Mouse (Mus musculus) thymus, postnatal 36 days (tissue): ENCODE data around the gene Abcd1.
A peak's percentile ranks its signal among the peaks of the same experiment; 100 is the strongest.

Source experiments
- DNase-seq, 2 experiments: peaks; one replicate each; pipeline ENCODE4 v3.0.0; 2022; ENCODE audit warnings: mixed read lengths in 2 of 2

Gene Abcd1

DNA sequence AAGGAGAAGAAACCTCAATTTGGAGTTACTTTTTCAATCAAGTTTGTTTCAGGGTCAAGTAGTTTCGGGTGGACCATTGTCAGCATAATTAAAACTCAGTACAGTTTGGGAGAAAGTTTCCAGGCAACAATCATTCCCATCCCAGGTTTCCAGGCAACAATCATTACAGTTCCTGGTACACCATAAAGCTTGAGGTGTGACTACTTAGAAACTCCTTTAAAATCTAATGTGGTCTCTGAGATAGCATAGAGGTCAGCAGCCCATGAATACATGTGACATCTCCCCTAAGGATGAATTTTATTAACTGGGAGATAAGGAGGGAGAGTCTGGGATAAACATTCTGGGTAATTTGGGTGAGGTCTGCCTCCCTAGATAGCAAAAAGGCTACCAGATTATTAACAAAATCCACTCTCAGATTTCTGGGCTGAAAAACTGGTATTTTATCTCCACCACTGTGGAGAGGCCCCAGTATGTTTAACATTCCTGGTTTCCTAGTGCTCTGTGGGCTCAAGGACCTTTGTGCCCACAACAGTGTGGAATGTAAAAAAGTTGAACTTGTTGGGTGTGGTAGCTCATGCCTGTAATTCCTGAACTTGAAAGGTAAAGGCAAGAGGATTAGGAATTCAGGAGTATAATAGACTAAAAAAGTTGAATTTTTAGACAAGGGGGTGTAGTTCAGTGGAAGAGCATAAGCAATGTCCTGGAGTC is 28.5 kb downstream of the Abcd1 start:
- no peak for DNase-seq

DNA sequence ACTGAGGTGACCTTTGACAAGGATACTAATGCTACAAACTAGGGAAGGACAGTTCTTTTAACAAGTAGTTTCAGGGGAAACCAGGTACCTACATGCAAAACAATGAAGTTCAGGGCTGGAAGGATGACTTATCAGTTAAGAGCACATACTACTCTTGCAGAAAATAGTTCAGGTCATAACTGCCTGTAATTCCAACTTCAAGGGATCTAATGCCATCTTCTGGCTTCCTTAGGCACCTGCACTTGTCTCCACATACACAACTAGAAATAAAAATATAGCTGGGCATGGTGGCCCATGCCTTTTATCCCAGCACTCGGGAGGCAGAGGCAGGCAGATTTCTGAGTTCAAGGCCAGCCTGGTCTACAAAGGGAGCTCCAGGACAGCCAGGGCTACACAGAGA is 32.6 kb downstream of the Abcd1 start:
- DNase-seq: no peak

DNA sequence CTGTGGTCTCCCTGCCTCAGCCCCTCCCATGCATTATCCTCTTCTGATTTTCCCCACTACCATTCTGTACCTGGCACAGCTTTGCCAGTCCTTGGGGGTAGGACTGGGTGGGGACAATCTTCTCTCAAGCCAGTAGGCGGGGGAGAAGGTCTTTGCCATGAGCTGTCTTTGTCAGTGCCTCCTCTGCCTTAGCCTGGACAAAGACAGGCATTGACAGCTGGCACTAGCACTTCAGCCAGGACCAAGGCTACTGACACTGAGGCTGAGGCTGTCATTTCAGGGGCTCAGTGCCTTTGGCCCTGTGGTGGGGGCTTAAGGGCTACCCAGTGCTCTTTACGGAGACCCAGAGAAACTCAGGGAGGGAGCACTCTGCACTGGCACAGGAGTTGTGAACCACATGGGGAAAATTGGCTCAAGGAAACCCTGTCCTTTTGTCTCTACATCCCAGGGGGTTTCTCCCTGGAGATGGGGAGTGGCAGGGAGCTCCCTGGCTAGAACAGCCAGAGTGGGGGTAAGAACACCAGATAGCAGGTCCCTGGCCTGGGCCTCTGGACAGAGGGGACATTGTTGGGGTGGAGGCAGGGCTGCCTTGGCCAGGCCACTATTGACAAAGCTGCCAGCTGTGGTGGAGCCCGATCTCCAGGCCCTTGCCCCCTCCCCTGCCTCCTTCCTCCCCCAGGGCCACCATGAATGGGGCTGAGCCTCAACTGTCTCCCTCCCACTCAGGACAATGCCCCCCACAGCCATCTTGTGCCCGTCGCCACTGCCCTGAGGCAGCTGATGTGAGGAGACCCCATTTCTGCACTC is 40.1 kb downstream of the Abcd1 start, which contains the start of gene Plxnb3:
Plxnb3 (plus strand) TSS at position 757 of the 807 bp plus-strand sequence.
- no peak for DNase-seq

DNA sequence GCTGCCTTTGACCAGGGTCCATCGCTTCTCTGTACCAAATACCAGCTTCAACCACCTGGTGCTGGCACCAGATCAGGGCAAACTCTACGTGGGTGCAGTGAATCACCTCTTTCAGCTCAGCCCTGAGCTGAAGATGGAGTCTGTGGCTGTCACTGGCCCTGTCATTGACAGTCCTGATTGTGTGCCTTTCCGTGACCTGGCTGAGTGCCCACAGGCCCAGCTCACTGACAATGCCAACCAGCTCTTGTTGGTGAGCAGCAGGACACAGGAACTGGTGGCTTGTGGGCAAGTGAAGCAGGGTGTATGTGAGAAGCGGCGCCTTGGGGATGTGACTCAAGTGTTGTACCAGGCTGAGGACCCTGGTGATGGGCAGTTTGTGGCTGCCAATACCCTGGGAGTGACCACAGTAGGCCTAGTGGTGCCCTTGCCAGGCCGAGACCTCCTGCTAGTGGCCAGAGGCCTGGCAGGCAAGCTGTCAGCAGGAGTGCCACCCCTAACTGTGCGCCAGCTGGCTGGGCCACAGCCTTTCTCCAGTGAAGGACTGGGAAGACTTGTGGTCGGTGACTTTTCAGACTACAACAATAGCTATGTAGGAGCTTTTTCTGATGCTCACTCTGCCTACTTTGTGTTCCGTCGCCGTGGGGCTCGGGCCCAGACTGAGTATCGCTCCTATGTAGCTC is 42.4 kb downstream of the Abcd1 start:
- DNase-seq: no peak

DNA sequence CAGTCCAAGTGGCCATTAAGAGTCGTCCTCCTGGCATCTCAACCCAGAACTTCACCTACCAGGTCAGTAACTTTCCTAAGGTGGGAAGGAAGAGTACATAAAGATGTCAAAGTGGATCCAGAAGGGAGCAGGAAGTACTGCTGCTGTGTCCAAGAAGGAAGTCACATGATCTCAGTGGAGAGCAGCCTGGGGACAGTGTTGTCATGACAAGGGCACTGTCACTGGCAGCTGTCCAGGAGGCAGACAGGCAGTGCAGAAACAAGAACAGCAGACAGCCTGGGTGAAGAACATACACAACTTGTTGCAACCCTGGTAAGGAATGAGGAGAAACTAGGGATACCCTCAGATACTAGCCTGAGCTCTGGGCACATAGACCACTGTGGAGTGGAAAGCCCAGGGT is 48.9 kb downstream of the Abcd1 start:
- DNase-seq: no peak

DNA sequence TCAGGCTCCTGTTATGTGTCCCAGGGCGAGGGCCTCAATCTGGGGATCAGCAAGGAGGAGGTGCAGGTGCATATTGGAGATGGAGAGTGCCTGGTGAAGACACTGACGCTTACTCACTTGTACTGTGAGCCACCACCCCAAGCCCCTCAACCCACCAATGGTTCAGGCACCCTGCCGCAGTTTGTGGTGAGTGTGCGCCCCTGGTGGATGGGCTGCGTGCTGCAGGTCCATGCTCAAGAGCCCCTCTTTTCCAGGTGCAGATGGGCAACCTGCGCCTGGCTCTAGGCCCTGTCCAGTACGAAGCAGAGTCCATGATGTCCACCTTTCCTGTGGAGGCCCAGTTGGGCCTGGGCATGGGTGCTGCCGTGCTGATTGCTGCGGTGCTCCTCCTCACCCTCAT is 50.9 kb downstream of the Abcd1 start:
- peak; percentile 34 to 40 for DNase-seq

DNA sequence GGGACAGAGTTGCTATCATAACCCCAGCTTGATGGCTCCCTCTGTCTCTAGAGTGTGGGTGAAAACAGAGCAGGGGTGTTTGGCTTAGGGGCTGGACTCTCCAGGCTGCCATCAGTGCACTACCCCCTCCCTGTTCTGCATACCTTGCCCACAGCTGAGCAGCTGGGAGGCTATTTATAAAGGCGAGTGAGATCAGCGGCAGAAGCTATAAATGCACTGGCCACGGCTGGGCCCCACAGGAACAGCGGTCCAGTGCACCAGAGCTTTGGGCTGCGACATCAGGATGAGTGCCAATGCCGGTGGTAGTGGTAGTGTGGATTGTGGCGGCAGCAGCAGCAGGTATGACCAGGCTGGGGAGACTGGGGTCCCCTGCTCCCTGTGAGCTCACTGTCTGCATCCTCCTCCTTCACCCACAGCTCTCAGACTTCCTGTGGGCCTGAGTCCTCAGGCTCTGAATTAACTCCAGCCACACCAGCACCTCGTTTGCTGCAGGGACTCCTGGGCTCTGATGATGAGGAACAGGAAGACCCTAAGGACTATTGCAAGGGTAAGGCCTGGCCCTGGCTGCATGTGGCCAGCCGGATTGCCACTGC is 57.9 kb downstream of the Abcd1 start, which contains the start of gene Srpk3:
Srpk3 (plus strand) TSS at position 238 of the 593 bp plus-strand sequence.
- no peak for DNase-seq

DNA sequence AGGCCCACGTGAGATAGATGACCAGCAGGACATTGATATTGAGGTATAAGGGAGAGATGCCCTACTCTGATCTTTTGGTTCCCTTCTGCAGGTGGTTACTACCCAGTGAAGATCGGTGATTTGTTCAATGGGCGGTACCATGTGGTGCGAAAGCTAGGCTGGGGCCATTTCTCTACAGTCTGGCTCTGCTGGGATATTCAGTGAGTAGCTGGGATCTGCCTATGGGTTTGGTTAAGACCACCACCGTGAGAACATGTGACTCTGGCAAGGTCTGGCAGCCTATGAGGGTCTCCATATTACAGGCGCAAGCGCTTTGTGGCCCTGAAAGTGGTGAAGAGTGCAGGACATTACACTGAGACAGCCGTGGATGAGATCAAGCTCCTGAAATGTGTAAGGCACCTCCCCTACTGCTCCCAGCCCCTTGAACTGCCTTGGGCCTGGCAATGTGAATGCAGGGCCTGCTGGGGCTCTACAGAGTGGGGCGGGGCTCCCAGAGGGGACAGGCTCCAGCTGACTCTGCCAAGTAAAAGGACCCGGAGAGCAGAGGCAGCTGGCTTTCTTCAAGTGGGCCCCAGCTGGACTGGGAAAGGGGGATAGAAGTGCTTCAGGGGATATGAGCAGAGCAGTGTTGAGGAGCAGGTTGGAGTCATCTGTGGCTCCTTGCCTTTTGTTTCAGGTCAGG is 58.5 kb downstream of the Abcd1 start:
- no peak for DNase-seq

DNA sequence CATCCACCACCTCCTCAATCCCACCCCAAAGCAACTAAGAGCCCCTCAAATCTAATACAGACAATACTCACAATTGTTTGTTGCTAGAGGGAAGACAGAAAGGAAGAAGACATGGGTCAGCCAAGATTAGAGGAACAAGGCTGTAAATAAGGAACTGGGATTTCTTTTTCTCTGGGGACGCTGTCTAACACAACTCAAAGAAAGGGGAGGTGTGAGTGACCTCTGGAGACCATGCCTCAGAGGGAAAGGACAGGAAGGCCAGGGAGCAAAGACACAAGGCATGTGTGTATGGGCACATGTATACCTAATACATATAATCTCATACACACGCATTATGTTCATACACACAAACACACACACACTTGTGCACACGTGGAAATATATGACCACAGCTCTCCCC is 65.8 kb downstream of the Abcd1 start:
- no peak for DNase-seq

DNA sequence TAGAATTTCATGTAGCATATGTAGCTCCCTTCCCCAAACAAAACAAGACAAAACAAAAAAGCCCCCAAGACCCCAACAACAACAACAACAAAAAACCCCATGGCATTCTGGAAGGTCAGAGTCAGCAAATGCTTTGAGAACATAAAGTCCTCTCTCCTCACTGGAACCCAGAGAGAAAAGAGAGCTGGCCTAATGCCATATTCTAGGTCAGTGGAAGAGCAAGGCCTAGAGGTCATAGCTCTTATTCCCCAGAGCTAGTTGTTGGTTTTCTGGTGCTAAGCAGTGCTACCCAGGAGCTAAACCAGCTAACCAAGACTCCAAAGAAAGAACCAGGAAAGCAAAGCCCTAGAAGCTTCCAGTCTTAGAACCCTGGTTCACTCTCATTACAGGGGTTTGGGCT is 69.3 kb downstream of the Abcd1 start:
- DNase-seq: no peak

DNA sequence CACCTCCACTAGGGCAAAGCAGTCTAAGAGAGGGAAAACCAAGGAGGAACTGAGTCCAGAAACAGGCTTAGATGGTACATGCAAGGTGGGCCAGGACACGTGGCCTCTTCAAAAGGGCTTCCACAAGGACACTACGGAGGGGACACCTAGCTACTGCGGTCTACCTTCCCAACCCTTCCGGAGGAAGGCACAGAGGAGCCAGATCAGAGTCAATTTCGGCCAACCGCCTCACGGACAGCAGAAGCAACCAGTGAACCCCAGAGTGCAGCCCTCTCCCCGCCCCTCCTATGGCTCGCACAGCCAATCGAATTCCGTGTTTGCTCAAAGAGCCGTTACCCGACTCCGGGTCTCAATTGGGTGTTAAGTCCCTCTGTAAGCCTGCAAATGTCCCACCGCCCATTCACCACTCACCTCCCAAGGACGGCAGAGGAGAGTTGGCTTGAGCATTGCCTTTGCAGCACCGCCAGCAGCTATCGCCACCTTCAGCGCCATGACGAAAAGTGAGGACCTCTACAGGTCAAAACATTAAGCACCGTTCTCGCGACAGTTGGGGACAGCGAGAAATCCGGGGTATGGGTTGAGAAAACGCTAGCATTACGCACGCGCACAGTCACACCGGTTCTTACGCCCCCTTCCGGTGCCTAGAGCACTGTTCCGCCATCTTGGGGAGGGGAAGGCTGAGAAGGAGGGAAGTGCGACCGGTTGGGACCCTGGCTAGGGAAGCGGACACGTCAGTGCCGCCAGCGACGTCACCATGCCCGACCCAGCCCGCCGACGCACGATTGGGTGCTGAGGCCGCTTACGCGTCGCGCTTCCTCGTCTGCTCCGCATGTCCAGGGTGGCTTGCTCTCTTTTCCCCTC is 70.2 kb downstream of the Abcd1 start, which contains the start of the genes Idh3g and Ssr4:
Idh3g (minus strand) TSS at position 534 of the 861 bp plus-strand sequence.
Ssr4 (plus strand) TSS at position 665 of the 861 bp plus-strand sequence.
- peak; percentile 90 to 94 for DNase-seq

DNA sequence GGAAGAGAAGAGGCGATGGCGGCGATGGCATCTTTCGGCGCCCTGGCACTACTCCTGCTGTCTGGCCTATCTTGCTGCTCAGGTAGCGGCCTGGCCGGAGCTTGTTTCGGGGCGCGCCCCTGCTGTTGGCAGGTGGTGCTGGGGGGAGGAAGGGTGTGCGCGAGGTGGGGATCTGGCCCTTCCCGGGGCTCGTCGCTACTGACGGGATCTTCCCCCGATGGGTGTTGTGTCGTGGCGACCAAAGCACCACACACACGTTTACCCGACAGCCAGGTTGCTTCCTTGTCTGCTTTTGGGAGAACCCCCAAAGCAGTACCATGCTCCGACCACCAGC is 70.8 kb downstream of the Abcd1 start:
- DNase-seq: no peak
